Mouse (Mus musculus) kidney, adult 2 months (tissue): ENCODE measurements around the gene Tanc1.

Source experiments
- CTCF ChIP-seq: fragments of 200-500 bp; conservative IDR thresholded peaks from 2 replicates; pipeline ENCODE4 v1.5.1; 2011; ENCODE audit warnings: low read depth, mild to moderate bottlenecking, control low read depth, low read length, moderate library complexity, mixed read lengths; ENCODE audit not compliant: insufficient read depth, insufficient read length
- POLR2A ChIP-seq: fragments of 200-500 bp; IDR thresholded peaks from one replicate; pipeline ENCODE4 v1.6.1; 2011; ENCODE audit warnings: low read depth, low read length, control low read depth

- no peak for TF ChIP-seq POLR2A
- TF ChIP-seq CTCF = no peak
Observed at GRCm38 (mm10) chr2:59633761-59634430, 22.1 kb downstream of the Tanc1 start.
